Mouse (Mus musculus) gonadal fat pad, adult 2 months (tissue): ENCODE results near the gene Gpld1. TPM values are rescaled to one million over a fixed set of nuclear protein-coding genes. Genes with fewer than 3 reads are reported as not detected.
"Not testable (repeated sequence)": the region's sequence is repeated elsewhere in the genome, so short reads cannot be mapped to it uniquely, and the experiment has no call there.

Experiments
- DNase-seq: peaks from one replicate; pipeline ENCODE4 v3.0.0-alpha.2; 2012; ENCODE audit warnings: low read depth
- polyA plus RNA-seq: library from polyadenylated mRNA; depleted of rRNA; stranded (reverse); fragments of >200 nt; gene quantifications from 2 replicates; pipeline ENCODE4 v1.2.3, GENCODE M21; 2012

The Gpld1 gene
- polyA plus RNA-seq, 1 experiment, result 16.1 TPM

- no peak for DNase-seq
These were observed 5.9 kb downstream of the Gpld1 start for GRCm38 (mm10) chr13:24948870-24949269.

DNA sequence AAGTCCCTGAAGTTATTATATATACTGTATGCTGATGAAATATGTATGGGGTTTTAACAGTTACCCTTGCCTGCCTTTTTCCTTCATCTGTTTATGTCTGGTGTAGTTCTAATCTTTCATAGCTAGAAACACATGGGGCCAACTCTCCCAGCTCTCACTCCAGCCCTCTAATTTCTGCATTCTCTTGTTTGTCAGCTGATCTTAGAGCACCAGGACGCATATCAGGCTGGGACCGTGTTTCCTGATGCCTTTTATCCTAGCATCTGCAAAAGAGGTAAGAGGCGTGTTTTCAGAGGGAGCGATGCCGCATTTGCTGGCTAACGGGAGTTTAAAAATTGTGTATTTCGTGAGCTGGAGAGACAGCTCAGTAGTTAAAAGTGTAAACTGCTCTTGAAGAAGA, 9.7 kb downstream of the Gpld1 start:
- no peak for DNase-seq

DNA sequence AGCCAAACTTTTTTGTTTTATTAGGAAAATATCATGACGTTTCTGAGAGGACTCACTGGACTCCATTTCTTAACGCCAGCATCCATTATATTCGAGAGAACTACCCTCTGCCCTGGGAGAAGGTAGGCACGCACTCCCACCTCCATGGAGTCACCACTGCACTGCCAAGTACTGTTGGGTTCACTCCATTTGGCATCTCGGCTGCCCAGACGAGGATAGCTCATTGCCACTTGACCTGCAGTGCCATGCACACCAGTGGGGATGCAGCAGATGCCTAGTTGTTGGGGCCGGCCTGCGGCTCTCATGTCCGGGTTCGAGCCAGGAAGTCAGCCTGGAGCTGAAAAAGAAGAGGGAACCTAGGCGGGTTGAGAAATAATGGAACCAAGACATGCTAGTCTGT, 12.1 kb downstream of the Gpld1 start:
- DNase-seq, result no peak

DNA sequence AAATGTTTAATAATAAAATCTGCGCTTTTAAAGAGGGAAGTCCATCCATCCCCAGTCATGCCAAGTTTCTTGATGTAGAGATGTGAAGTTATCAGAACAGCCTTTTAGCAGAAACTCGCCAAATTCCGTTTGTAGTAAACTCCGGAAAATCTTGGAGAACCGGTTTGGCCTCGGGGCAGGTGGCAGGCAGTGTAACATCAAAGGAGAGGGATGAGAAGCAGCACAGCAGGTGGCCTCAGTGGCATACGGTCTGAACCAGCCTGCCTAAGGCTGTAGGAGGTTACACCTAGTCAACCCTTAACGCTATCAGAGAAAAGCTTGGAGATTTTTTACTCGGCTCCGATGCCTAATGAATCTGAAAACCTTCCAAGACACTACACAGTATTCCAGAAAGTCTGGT, 12.5 kb downstream of the Gpld1 start:
- no peak for DNase-seq

DNA sequence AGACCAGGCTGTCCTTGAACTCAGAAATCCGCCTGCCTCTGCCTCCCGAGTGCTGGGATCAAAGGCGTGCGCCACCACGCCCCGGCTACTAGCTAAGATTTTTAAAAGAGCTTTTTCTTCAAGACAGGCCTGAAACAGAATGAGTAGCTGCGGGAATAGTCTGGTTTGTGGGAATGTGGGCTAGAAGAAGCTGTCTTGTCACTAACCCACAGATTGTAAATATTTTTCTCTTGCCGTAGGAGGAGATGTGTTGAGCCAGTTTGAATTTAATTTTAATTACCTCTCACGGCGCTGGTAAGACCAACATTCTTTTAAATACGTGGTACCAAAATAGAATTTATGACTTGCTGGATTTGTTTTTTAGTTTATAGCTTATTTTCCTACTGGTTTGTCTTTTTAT, 15.7 kb downstream of the Gpld1 start:
- no peak for DNase-seq

DNA sequence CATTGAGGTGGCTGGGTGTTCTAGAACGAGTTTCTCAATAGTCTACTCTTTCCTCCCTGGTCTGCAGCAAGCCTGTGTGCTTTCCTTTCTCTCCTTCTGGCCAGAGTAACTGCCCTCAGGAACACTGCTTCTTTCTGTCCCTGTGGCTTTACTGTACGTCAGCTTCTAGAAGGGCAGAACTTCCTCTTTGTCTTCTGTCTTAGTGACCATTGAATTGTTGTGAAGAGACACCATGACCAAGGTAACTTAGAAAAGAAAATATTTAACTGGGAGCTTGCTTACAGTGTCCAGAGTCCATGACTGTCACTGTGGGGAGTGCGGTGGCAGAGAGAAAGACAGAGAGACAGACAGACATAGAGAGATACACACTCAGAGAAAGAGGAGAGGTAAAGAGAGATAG, 17.1 kb downstream of the Gpld1 start:
- DNase-seq, result no peak

- no peak for DNase-seq
These were observed 19.2 kb downstream of the Gpld1 start for GRCm38 (mm10) chr13:24962119-24962518.

DNA sequence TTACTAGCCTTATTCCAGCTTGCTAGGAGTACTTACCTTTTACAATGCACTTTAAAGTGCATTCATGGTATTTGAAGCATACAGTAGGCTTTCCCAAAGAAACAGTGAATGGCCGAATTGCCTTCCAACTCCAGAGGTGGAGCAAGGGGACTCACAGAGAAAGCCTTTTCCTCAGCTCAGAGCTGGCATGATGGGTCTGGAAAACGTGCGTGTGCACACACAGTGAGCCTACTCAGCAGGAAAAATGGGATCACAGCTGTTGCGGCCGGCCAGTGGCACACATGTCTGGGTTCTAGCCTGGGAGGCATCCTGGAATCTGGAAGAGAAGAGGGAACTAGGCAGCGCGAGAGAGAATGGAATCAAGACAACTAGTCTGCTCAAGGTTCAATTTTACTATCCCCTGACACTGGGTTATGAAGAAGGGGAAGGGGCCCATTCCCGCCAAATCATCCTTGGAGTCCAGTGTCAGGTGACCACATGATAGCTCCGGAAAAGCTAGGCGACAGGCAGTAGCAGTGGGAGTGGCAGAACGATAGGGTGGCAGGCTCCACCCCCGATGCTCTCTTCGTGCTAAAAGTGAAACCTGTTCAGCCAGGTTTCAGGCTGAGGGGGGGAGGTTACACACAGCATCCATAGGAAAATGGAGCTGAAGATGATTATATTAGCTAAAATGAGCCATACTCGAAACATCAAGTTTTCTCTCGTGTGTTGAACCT, 22.3 kb downstream of the Gpld1 start:
- no peak for DNase-seq

GRCm38 (mm10) chr13:24965846-24966201, 22.9 kb downstream of the Gpld1 start:
- DNase-seq, result no peak

GRCm38 (mm10) chr13:24971776-24972175, 28.8 kb downstream of the Gpld1 start:
- not testable (repeated sequence) for DNase-seq

DNA sequence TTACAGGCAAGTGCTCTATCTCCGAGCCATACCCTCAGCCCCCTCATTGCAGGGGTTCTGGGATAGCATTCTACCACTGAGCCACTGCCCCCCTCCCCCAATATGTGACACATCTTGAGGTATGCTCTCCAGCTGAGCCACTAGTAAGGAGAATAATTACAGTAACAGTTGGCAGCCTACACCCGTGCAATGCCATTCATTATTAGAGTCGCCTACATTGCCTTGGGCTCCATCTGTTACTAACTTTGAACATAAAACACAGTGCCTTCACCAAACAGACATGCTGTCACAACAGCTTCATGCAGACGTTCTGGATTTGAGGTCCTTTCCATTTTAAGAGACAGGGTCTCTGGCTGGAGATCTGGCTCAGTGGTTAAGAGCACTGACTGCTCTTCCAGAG, 33.4 kb downstream of the Gpld1 start:
- no peak for DNase-seq

- DNase-seq, result no peak
These were observed 34.9 kb downstream of the Gpld1 start for GRCm38 (mm10) chr13:24977820-24978342.

DNA sequence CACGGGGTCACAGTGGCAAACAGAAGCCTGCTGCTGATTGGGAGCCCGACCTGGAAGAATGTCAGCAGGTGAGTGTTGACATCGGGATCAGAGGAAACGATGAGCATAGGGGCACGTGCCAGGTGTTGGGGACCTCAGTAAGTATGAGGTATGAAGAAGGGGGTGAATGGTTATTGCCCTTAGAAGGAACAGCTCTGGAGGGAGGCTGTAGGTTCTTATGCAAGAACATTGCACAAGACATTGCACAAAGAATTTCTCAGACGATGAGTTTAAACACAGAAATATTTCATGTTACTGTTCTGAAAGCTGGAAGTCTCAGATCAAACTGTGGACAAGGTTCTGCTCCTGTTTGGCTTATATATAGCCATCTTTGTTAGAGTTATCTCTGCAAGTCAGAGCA, 38.1 kb downstream of the Gpld1 start:
- DNase-seq, result peak; percentile 56

- DNase-seq, result no peak
These were observed 42.5 kb downstream of the Gpld1 start for GRCm38 (mm10) chr13:24985435-24985834.

GRCm38 (mm10) chr13:24988391-24988790, 45.4 kb downstream of the Gpld1 start:
- DNase-seq, result no peak

GRCm38 (mm10) chr13:24989006-24989405, 46.1 kb downstream of the Gpld1 start:
- no peak for DNase-seq

- no peak for DNase-seq
These were observed 50.2 kb downstream of the Gpld1 start for GRCm38 (mm10) chr13:24993160-24993559.

GRCm38 (mm10) chr13:24999538-24999937, 56.6 kb downstream of the Gpld1 start:
- DNase-seq, result no peak

GRCm38 (mm10) chr13:25002965-25003364, 60.0 kb downstream of the Gpld1 start:
- no peak for DNase-seq

DNA sequence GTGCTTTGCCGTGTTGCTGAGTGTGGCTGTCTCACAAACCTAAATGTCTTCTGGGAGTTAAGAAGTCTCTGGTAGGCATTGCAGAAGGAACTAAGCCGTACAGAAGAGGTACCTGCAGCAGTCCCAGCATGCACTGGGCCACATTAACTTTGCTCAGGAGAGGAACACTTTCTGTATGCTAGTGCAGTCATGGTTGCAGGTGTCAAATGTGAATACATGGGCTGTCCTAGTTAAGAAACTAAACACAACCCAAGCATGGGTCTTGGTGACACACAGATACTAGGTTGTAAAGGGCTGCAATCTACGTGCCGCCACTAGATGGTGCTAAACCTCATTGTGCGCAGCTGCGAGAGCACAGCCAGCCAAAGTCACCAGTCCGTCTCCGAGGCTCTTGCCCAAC, 64.2 kb downstream of the Gpld1 start:
- no peak for DNase-seq

- DNase-seq, result no peak
These were observed 75.4 kb downstream of the Gpld1 start for GRCm38 (mm10) chr13:25018316-25018715.

DNA sequence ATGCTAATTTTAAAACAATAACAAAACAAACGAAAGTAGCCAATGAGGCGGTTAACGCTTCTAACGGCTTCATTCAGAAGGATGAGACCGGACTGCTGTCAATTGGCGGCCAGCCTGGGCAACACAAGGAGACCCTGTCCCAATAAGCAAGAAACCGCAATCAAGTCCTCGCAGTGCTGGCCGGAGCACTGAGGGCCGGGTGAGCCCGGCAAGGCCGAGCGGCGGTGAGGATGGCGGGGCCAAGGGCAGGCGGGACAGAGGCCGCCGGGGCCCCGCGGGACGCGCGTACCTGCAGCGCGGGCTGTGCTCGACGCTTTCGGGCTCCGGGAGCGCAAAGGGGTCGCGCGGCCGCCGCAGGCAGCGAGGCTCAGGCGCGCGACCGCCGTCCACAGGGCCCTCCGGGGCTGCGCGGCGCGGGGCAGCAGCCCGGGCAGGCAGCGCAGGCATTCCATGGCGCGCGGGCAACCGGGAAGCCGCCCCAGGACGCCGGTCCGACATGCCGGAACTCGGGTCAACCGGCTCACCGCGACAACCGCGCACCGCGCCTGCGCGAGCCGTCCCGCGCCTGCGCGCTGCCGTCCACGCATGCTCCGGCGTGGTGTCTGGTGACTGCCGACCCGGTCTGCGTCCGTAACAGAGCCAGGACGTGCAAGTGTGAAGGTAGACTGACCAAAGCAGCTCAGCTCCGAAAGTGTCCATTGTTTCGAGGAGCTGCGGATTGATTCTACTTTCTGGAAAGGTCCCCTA, 77.0 kb downstream of the Gpld1 start, which contains the start of gene Mrs2:
Gene Mrs2, minus strand, starts transcription at position 587 of the 747 bp plus-strand sequence.
- peak; percentile 42 for DNase-seq

DNA sequence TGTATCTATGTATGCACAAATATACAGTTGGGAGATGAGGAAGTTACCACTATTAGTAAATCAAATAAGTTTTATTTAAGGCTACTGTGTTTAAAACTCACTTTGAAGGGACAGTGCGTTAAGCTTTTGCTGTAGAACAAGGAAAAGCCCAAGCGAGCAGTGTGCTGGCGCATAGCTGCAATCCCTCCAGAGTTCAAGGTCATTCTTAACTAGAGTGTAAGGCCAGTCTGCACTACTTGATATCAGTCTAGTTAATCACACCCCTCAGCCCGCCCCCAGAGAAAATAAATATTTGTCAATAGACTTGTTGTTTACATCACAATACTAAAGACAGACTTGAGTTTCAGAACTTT, 77.6 kb downstream of the Gpld1 start:
- DNase-seq, result no peak
